Comparison of ENCODE assay signal across 22 mouse cellular contexts in genomic region chr2:102828381-102828780, GRCm38 (mm10).
DNase-seq lines count a peak whose midpoint lies in the region; ATAC-seq and TF ChIP-seq lines count a peak whose summit lies in the region.
"Had no signal": no experiment of that assay in that cellular context is flagged by ENCODE, and none has a peak within 500 bp of the region (broad histone marks: within the 10 kb centered on the region; RNA-seq: fewer than 3 reads in every experiment).

No protein-coding gene starts in this region.

- peak overlapping the region; percentile 21 for H3K4me3 ChIP-seq in gastrocnemius, adult 2 months
- H3K4me3 ChIP-seq in intestine, embryonic 16.5 days (ENCODE audit: low read length): no peak overlapping the region
- H3K4me3 ChIP-seq in small intestine, adult 2 months (ENCODE audit: low read depth, low read length): no peak overlapping the region
- no peak overlapping the region for H3K4me3 ChIP-seq in embryonic facial prominence, embryonic 10.5 days
- H3K4me3 ChIP-seq: erythroblast, embryonic 14.5 days; forebrain, embryonic 10.5 days; heart, embryonic 10.5 days; hindbrain, embryonic 12.5 days had no signal

- TF ChIP-seq CTCF in gastrocnemius, adult 2 months (IDR thresholded peaks at IDR 0.05): no peak
- TF ChIP-seq CTCF in small intestine, adult 2 months (IDR thresholded peaks at IDR 0.05; ENCODE audit: extremely low read depth, insufficient read length, insufficient replicate concordance, low read depth, low read length): no peak

- peak; percentile 60 for ATAC-seq in intestine, embryonic 16.5 days
- ATAC-seq: forebrain, embryonic 14.5 days; hindbrain, embryonic 16.5 days; inflammation-experienced regulatory T-cells, adult 6 months had no signal

- TF ChIP-seq POLR2A in small intestine, adult 2 months (IDR thresholded peaks at IDR 0.05; ENCODE audit: low read depth, low read length): no peak

- intact Hi-C loops in gastrocnemius, adult 2 months (cut with DNase I): no loop called here
- intact Hi-C loops in gastrocnemius, postnatal 14 days (cut with DNase I; ENCODE audit: low total_unique reads): no loop called here

- no peaks in the 10 kb centered on the region for H3K36me3 ChIP-seq in intestine, embryonic 16.5 days (ENCODE audit: control insufficient read depth, insufficient read depth, low read length)
- peaks cover 9% of the 10 kb centered on the region for H3K36me3 ChIP-seq in small intestine, adult 2 months (ENCODE audit: control insufficient read depth, insufficient read depth, low read length)
- H3K36me3 ChIP-seq in embryonic facial prominence, embryonic 10.5 days (replicated peaks): no peaks in the 10 kb centered on the region
- H3K36me3 ChIP-seq: forebrain, embryonic 10.5 days; hindbrain, embryonic 12.5 days had no signal

- DNase-seq in adrenal gland, adult (ENCODE audit: inconsistent age in 2 of 2, low spot score in 1 of 2): peak; percentile 16 to 70
- DNase-seq in adrenal gland, adult 18-20 months (ENCODE audit: low spot score in 2 of 2): no peak
- DNase-seq in gastrocnemius, adult 2 months: no peak
- DNase-seq in gastrocnemius, postnatal 14 days: no peak
- DNase-seq in embryonic facial prominence, embryonic 10.5 days (ENCODE audit: low spot score): no peak
- DNase-seq in cerebellum, adult 8-10 months: no peak
- DNase-seq: cerebellum, adult 11-12 months; cerebellum, adult 9-11 months; cerebellum, postnatal 36 days; heart, adult 18-20 months; heart, postnatal 10 days; heart, postnatal 4 days; kidney, adult 2 months had no signal

- 0 out of 2 replicates have a peak overlapping the region, but pooled peaks have one; percentile 24 for H3K4me2 ChIP-seq in intestine, embryonic 16.5 days (ENCODE audit: low read depth, low read length)
- H3K4me2 ChIP-seq: hindbrain, embryonic 12.5 days had no signal

- no peaks in the 10 kb centered on the region for H3K27me3 ChIP-seq in intestine, embryonic 16.5 days (replicated peaks; ENCODE audit: control insufficient read depth, insufficient read depth, low read length)
- H3K27me3 ChIP-seq in small intestine, adult 2 months (ENCODE audit: control insufficient read depth, insufficient read depth, low read length): no peaks in the 10 kb centered on the region
- H3K27me3 ChIP-seq in embryonic facial prominence, embryonic 10.5 days (replicated peaks; ENCODE audit: low read depth, poor library complexity, severe bottlenecking): no peaks in the 10 kb centered on the region
- H3K27me3 ChIP-seq: hindbrain, embryonic 12.5 days had no signal

- H3K9ac ChIP-seq in intestine, embryonic 16.5 days (ENCODE audit: low read depth, low read length): no peak overlapping the region
- H3K9ac ChIP-seq: hindbrain, embryonic 12.5 days had no signal

- peaks cover 3% of the 10 kb centered on the region; the same call in 1 of the 2 replicates for H3K4me1 ChIP-seq in intestine, embryonic 16.5 days (ENCODE audit: control insufficient read depth, insufficient read depth, low read length)
- peaks cover 18% of the 10 kb centered on the region; the same call in 1 of the 2 replicates for H3K4me1 ChIP-seq in small intestine, adult 2 months (ENCODE audit: control insufficient read depth, insufficient read depth, insufficient read length, low read length)
- H3K4me1 ChIP-seq in embryonic facial prominence, embryonic 10.5 days: 0 out of 2 replicates have a peak, but pooled peaks cover 6% of the 10 kb centered on the region
- H3K4me1 ChIP-seq: forebrain, embryonic 10.5 days; heart, embryonic 10.5 days; hindbrain, embryonic 12.5 days had no signal

- peak overlapping the region; percentile 52; the same call in 1 of the 2 replicates for H3K27ac ChIP-seq in gastrocnemius, adult 2 months
- no peak overlapping the region for H3K27ac ChIP-seq in intestine, embryonic 16.5 days (ENCODE audit: low read length)
- H3K27ac ChIP-seq in small intestine, adult 2 months (ENCODE audit: insufficient read depth, low read depth, low read length): 0 out of 2 replicates have a peak overlapping the region, but pooled peaks have one; percentile 21
- H3K27ac ChIP-seq in embryonic facial prominence, embryonic 10.5 days (replicated peaks): no peak overlapping the region
- H3K27ac ChIP-seq: forebrain, embryonic 10.5 days; heart, embryonic 10.5 days; hindbrain, embryonic 12.5 days had no signal

- WGBS in intestine, embryonic 16.5 days: 58% methylated on average over 7 of the region's 7 CpGs
- 41% methylated on average over 7 of the region's 7 CpGs for WGBS in small intestine, adult 2 months
- 95% methylated on average over 7 of the region's 7 CpGs for WGBS in embryonic facial prominence, embryonic 10.5 days

- no peaks in the 10 kb centered on the region for H3K9me3 ChIP-seq in intestine, embryonic 16.5 days (ENCODE audit: control insufficient read depth, low read length)
- no peaks in the 10 kb centered on the region for H3K9me3 ChIP-seq in embryonic facial prominence, embryonic 10.5 days
- H3K9me3 ChIP-seq: forebrain, embryonic 10.5 days; heart, embryonic 10.5 days; hindbrain, embryonic 12.5 days had no signal

Comparison
In these comparisons a context has a peak if more than half of its experiments do, and no peak if none do; other contexts are left out.
1. DNase-seq: peak in adrenal gland, adult (2 of 2); none in adrenal gland, adult 18-20 months (0 of 2), gastrocnemius, adult 2 months (single experiment), gastrocnemius, postnatal 14 days (single experiment), embryonic facial prominence, embryonic 10.5 days (single experiment) and cerebellum, adult 8-10 months (single experiment).
2. H3K27ac ChIP-seq: peak in gastrocnemius, adult 2 months (single experiment) and small intestine, adult 2 months (single experiment); none in intestine, embryonic 16.5 days (single experiment) and embryonic facial prominence, embryonic 10.5 days (single experiment).